ENCODE assay signal across 23 mouse cellular contexts in genomic region chr15:99039306-99039705, GRCm38 (mm10). TPM values are rescaled to one million over a fixed set of nuclear protein-coding genes. Genes with fewer than 3 reads are reported as not detected.
"Had no signal": no experiment of that assay in that cellular context is flagged by ENCODE, and none has a peak within 500 bp of the region (broad histone marks: within the 10 kb centered on the region; RNA-seq: fewer than 3 reads in every experiment).

No protein-coding gene starts in this region.

- H3K9me3 ChIP-seq: limb, embryonic 12.5 days; limb, embryonic 15.5 days; liver, embryonic 15.5 days; midbrain, embryonic 12.5 days; midbrain, embryonic 15.5 days had no signal

- H3K27me3 ChIP-seq: limb, embryonic 15.5 days; midbrain, embryonic 12.5 days; midbrain, embryonic 15.5 days had no signal

- H3K4me2 ChIP-seq: limb, embryonic 12.5 days; limb, embryonic 15.5 days; liver, embryonic 11.5 days; liver, embryonic 15.5 days; midbrain, embryonic 12.5 days; midbrain, embryonic 15.5 days had no signal

- DNase-seq: kidney, adult 9 months; kidney, postnatal 14 days; kidney, postnatal 4 days; left cerebral cortex, postnatal 4 days; lung, adult 2 months; thymus, adult 18-20 months; thymus, postnatal 36 days had no signal

- H3K4me1 ChIP-seq: limb, embryonic 12.5 days; midbrain, embryonic 12.5 days had no signal

- H3K4me3 ChIP-seq: limb, embryonic 12.5 days; limb, embryonic 15.5 days; liver, embryonic 15.5 days; midbrain, embryonic 12.5 days; midbrain, embryonic 15.5 days had no signal

- H3K9ac ChIP-seq: limb, embryonic 12.5 days; limb, embryonic 15.5 days; liver, embryonic 15.5 days; midbrain, embryonic 12.5 days; midbrain, embryonic 15.5 days had no signal

- ATAC-seq: midbrain, embryonic 15.5 days had no signal

- H3K27ac ChIP-seq: limb, embryonic 12.5 days; limb, embryonic 15.5 days; liver, embryonic 15.5 days; macrophage; midbrain, embryonic 12.5 days; midbrain, embryonic 15.5 days had no signal

- H3K36me3 ChIP-seq: midbrain, embryonic 15.5 days had no signal

RNA-seq across cellular contexts. Expression of gene Prph, which starts 15.7 kb away (rescaled TPM):
- total RNA-seq: megakaryocyte, adult 5-6 weeks had no signal

RNA-seq across cellular contexts. Expression of gene C1ql4, which starts 48.3 kb away (rescaled TPM):
- total RNA-seq: layer of hippocampus, adult 18-20 months; left cerebral cortex, adult 8-10 months; left cerebral cortex, postnatal 14 days; left cerebral cortex, postnatal 4 days; megakaryocyte, adult 5-6 weeks had no signal
- polyA plus RNA-seq: limb, embryonic 12.5 days; limb, embryonic 15.5 days; liver, embryonic 11.5 days; liver, embryonic 15.5 days; lung, adult 2 months; lung, embryonic 16.5 days; macrophage; small intestine, adult 2 months; spleen, adult 2 months; stomach, embryonic 16.5 days; urinary bladder, adult 2 months had no signal

RNA-seq across cellular contexts. Expression of gene Dnajc22, which starts 53.7 kb away (rescaled TPM):
- total RNA-seq: left cerebral cortex, postnatal 14 days had no signal
- polyA plus RNA-seq: macrophage had no signal
